Mouse (Mus musculus): ENCODE data around the gene Pidd1.
"Not testable (repeated sequence)": the region's sequence is repeated elsewhere in the genome, so short reads cannot be mapped to it uniquely, and the experiment has no call there.

The Pidd1 gene

GRCm38 (mm10) chr7:141458661-141459060 is 14.8 kb upstream of the Pidd1 start:
- no peak for DNase-seq (ENCODE audit: low read depth, low spot score)

GRCm38 (mm10) chr7:141457986-141458660 is 14.3 kb upstream of the Pidd1 start:
- no peak for DNase-seq (ENCODE audit: low read depth, low spot score)

GRCm38 (mm10) chr7:141457236-141457635 is 13.4 kb upstream of the Pidd1 start:
- no peak for DNase-seq (ENCODE audit: low read depth, low spot score)

GRCm38 (mm10) chr7:141456739-141457138 is 12.9 kb upstream of the Pidd1 start:
- no peak for DNase-seq (ENCODE audit: low read depth, low spot score)

GRCm38 (mm10) chr7:141455610-141456314 is 11.9 kb upstream of the Pidd1 start:
- DNase-seq (ENCODE audit: low read depth, low spot score) = no peak

- peak; percentile 84 for DNase-seq (ENCODE audit: low read depth, low spot score)
These were observed 11.2 kb upstream of the Pidd1 start, which contains the start of gene Pnpla2 for GRCm38 (mm10) chr7:141454967-141455551. TSS of gene Pnpla2 (plus strand) at chr7:141455198.

- DNase-seq (ENCODE audit: low read depth, low spot score) = no peak
These were observed 9.8 kb upstream of the Pidd1 start for GRCm38 (mm10) chr7:141453636-141454035.

- DNase-seq (ENCODE audit: low read depth, low spot score) = no peak
These were observed 8.1 kb upstream of the Pidd1 start for GRCm38 (mm10) chr7:141451928-141452327.

GRCm38 (mm10) chr7:141447110-141447991 is 3.5 kb upstream of the Pidd1 start, which contains the start of gene Rplp2:
TSS of gene Rplp2 (plus strand) at chr7:141447370.
- peak; percentile 92 for DNase-seq (ENCODE audit: low read depth, low spot score)

- DNase-seq (ENCODE audit: low read depth, low spot score) = not testable (repeated sequence)
These were observed 2.5 kb upstream of the Pidd1 start for GRCm38 (mm10) chr7:141446374-141446773.

GRCm38 (mm10) chr7:141443081-141443821 is 574 bp downstream of the Pidd1 start:
- DNase-seq (ENCODE audit: low read depth, low spot score) = peak; percentile 63

GRCm38 (mm10) chr7:141442199-141442598 is 1.6 kb downstream of the Pidd1 start:
- DNase-seq (ENCODE audit: low read depth, low spot score) = no peak

- no peak for DNase-seq (ENCODE audit: low read depth, low spot score)
These were observed 2.4 kb downstream of the Pidd1 start for GRCm38 (mm10) chr7:141441460-141441859.

- DNase-seq (ENCODE audit: low read depth, low spot score) = peak; percentile 54
These were observed 3.2 kb downstream of the Pidd1 start for GRCm38 (mm10) chr7:141440613-141441012.

- no peak for DNase-seq (ENCODE audit: low read depth, low spot score)
These were observed 4.0 kb downstream of the Pidd1 start for GRCm38 (mm10) chr7:141439811-141440210.

GRCm38 (mm10) chr7:141439140-141439679 is 4.6 kb downstream of the Pidd1 start:
- DNase-seq (ENCODE audit: low read depth, low spot score) = no peak

- no peak for DNase-seq (ENCODE audit: low read depth, low spot score)
These were observed 5.4 kb downstream of the Pidd1 start for GRCm38 (mm10) chr7:141438201-141438968.

GRCm38 (mm10) chr7:141437178-141438120 is 6.4 kb downstream of the Pidd1 start, which contains the start of gene Slc25a22:
TSS of gene Slc25a22 (minus strand) at chr7:141437892.
- peak; percentile 74 for DNase-seq (ENCODE audit: low read depth, low spot score)

- DNase-seq (ENCODE audit: low read depth, low spot score) = no peak
These were observed 7.3 kb downstream of the Pidd1 start for GRCm38 (mm10) chr7:141436523-141436892.

Data from forelimb bud, embryonic 11.5 days (tissue).